Mouse (Mus musculus): ENCODE measurements around the gene Fam171a1. TPM values are rescaled to one million over a fixed set of nuclear protein-coding genes. Genes with fewer than 3 reads are reported as not detected.

Fam171a1 gene
- polyA plus RNA-seq, 1 experiment from 2014 or later: 39.6 TPM

DNA sequence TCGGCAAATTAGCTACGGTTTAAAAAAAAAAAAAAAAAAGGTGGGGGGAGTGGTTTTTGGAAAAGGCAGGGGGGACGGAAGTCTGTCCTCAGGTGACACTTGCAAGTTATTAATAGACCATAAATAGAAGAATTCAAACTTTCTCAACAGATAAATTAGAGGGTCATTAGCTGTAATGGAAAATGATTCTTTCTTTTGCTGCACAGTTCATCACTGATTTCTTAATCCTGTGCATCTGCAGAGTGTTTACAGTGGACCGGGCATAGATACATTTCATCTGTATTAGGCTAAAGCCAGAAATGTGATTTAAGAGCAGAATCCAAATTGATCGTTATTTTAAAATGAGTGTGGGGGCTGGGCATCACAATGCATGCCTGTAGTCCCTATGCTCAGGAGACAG lies 36.3 kb downstream of the Fam171a1 start:
- no peak overlapping the region for H3K4me2 ChIP-seq (replicated peaks; ENCODE audit: low read depth, low read length)
- no peaks in the 10 kb centered on the region for H3K36me3 ChIP-seq (ENCODE audit: insufficient read depth, low read length)
- ATAC-seq (peak; percentile 51), DNase-seq (ENCODE audit: low spot score) (peak; percentile 81)
- H3K9ac ChIP-seq (replicated peaks; ENCODE audit: low read depth): no peak overlapping the region
- H3K27ac ChIP-seq (ENCODE audit: low read length): no peak overlapping the region
- no peaks in the 10 kb centered on the region for H3K27me3 ChIP-seq (replicated peaks; ENCODE audit: insufficient read depth, low read length)
- no peaks in the 10 kb centered on the region for H3K4me1 ChIP-seq (ENCODE audit: insufficient read depth, low read depth, low read length)
- WGBS: 56% methylated on average over 5 of the region's 5 CpGs
- no peak overlapping the region for H3K4me3 ChIP-seq (ENCODE audit: low read depth, low read length)
- TF ChIP-seq EP300 (IDR thresholded peaks at IDR 0.05) (0 out of 2 replicates have a peak, but pooled peaks have one; percentile 27), CTCF (IDR thresholded peaks at IDR 0.05) (no peak)
- H3K9me3 ChIP-seq (ENCODE audit: low read length): no peaks in the 10 kb centered on the region

DNA sequence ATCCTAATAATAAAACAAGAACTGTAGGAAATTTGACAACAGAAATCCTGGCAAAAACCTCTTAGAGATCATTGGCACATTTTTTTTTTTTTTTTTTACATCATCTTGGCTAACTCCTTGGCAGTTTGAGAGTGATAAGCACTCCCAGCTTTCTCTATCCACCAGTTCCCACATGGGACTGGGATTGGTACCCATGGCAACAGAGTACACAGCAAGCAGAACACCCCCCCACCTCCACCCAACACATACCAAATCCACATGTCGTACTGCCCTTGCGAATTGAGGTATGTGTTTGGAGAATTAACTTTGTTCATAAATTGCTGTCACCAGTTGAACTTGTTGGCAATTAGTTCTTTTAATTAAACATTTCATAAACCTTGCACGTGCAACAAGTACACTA lies 37.3 kb downstream of the Fam171a1 start:
- WGBS: 44% methylated on average over 3 of the region's 3 CpGs
- TF ChIP-seq CTCF (IDR thresholded peaks at IDR 0.05) (no peak), EP300 (IDR thresholded peaks at IDR 0.05) (no peak)
- H3K9ac ChIP-seq (replicated peaks; ENCODE audit: low read depth): no peak overlapping the region
- no peak overlapping the region for H3K4me3 ChIP-seq (ENCODE audit: low read depth, low read length)
- ATAC-seq (peak; percentile 73), DNase-seq (ENCODE audit: low spot score) (peak; percentile 82)
- no peaks in the 10 kb centered on the region for H3K4me1 ChIP-seq (ENCODE audit: insufficient read depth, low read depth, low read length)
- no peaks in the 10 kb centered on the region for H3K27me3 ChIP-seq (replicated peaks; ENCODE audit: insufficient read depth, low read length)
- no peak overlapping the region for H3K4me2 ChIP-seq (replicated peaks; ENCODE audit: low read depth, low read length)
- H3K9me3 ChIP-seq (ENCODE audit: low read length): no peaks in the 10 kb centered on the region
- no peaks in the 10 kb centered on the region for H3K36me3 ChIP-seq (ENCODE audit: insufficient read depth, low read length)
- no peak overlapping the region for H3K27ac ChIP-seq (ENCODE audit: low read length)

DNA sequence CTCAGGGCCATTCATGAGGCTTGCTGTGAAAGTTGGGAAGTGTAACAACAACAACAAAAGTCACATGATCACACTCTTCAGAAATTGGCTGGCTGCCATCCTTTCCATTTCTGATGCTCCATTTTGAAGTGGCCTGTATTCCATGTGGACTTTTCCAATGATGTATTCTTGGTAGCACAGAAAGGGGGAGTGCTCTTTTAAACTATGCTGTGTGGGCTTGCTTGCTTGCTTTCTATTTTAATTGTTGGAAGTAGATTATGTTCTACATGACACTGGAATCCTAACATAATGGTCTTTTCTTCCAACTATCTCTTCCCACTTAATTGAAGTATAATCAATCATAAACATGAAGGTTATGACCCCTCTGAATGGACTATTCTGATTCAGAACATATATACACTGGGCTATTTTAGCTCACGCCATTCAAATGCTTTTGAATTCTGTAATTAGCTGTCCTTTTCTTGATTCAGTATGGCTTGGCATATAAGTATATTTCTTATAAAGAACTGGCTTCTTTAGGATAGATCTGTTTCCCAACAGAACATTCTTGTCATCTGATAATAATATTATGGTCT lies 40.2 kb downstream of the Fam171a1 start:
- TF ChIP-seq CTCF (IDR thresholded peaks at IDR 0.05) (no peak), EP300 (IDR thresholded peaks at IDR 0.05) (peak; percentile 46; the same call in 1 of the 2 replicates)
- DNase-seq (ENCODE audit: low spot score) (peak; percentile 59), ATAC-seq (peak; percentile 58)
- H3K36me3 ChIP-seq (ENCODE audit: insufficient read depth, low read length): no peaks in the 10 kb centered on the region
- no peaks in the 10 kb centered on the region for H3K27me3 ChIP-seq (replicated peaks; ENCODE audit: insufficient read depth, low read length)
- no peak overlapping the region for H3K4me3 ChIP-seq (ENCODE audit: low read depth, low read length)
- no peak overlapping the region for H3K9ac ChIP-seq (replicated peaks; ENCODE audit: low read depth)
- 0 out of 2 replicates have a peak overlapping the region, but pooled peaks have one; percentile 5 for H3K27ac ChIP-seq (ENCODE audit: low read length)
- no peaks in the 10 kb centered on the region for H3K9me3 ChIP-seq (ENCODE audit: low read length)
- 46% methylated on average over 1 of the region's 1 CpGs for WGBS
- peaks cover 16% of the 10 kb centered on the region; the same call in 1 of the 2 replicates for H3K4me1 ChIP-seq (ENCODE audit: insufficient read depth, low read depth, low read length)
- no peak overlapping the region for H3K4me2 ChIP-seq (replicated peaks; ENCODE audit: low read depth, low read length)

DNA sequence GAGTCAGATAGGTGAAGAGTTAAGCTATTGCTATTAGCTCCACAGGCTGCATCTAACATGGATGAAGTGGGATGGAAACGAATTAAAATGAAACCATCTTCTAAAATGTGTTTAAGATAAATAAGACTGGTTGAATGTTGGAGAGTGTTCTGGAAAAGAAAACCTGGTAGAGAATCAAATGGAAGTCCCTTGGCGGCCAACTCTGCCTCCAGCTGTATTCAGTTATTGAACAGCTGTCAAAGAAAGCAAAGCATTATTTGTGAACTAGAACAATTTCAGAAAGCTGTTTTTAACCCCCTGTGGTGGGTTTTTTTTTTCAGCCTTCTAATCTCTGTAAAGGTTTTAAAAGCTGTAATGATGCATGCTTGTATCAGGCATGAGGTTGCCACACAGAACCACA lies 41.0 kb downstream of the Fam171a1 start:
- 0 out of 2 replicates have a peak, but pooled peaks have one; percentile 11 for ATAC-seq
- 54% methylated on average over 2 of the region's 2 CpGs for WGBS
- DNase-seq (ENCODE audit: low spot score): peak; percentile 65

DNA sequence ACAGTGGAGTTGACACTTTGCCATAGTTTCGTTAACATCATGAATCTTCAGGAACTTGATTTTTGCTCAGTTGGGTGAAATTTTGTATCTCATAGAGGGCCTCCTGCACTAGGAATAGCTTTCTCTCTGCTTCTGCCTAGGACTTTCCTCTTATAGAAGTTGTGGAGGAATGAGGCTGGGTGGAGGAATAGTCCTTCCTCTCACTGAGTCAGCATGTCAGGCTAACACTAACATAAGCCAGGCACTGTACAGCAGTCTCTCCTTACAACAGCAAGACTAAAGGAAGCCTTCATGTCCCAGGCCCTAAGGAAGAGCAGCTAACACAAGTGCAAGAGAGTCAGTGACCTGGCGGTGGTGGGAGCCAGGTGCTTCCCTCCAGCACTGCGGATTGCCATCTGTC lies 43.0 kb downstream of the Fam171a1 start:
- H3K4me1 ChIP-seq (ENCODE audit: insufficient read depth, low read depth, low read length): peaks cover 19% of the 10 kb centered on the region; the same call in 1 of the 2 replicates
- H3K27me3 ChIP-seq (replicated peaks; ENCODE audit: insufficient read depth, low read length): no peaks in the 10 kb centered on the region
- no peak overlapping the region for H3K27ac ChIP-seq (ENCODE audit: low read length)
- no peak overlapping the region for H3K4me3 ChIP-seq (ENCODE audit: low read depth, low read length)
- DNase-seq (ENCODE audit: low spot score) (no peak), ATAC-seq (no peak)
- TF ChIP-seq CTCF (IDR thresholded peaks at IDR 0.05) (no peak), EP300 (IDR thresholded peaks at IDR 0.05) (no peak)
- WGBS: 84% methylated on average over 3 of the region's 3 CpGs
- no peak overlapping the region for H3K9ac ChIP-seq (replicated peaks; ENCODE audit: low read depth)
- no peaks in the 10 kb centered on the region for H3K36me3 ChIP-seq (ENCODE audit: insufficient read depth, low read length)
- H3K9me3 ChIP-seq (ENCODE audit: low read length): no peaks in the 10 kb centered on the region
- no peak overlapping the region for H3K4me2 ChIP-seq (replicated peaks; ENCODE audit: low read depth, low read length)

More for the DNA sequence above, 41.0 kb downstream of the Fam171a1 start:
- no peaks in the 10 kb centered on the region for H3K27me3 ChIP-seq (replicated peaks; ENCODE audit: insufficient read depth, low read length)
- TF ChIP-seq CTCF (IDR thresholded peaks at IDR 0.05): no peak
- no peak; the same call in 1 of the 2 replicates for TF ChIP-seq EP300 (IDR thresholded peaks at IDR 0.05)
- H3K36me3 ChIP-seq (ENCODE audit: insufficient read depth, low read length): no peaks in the 10 kb centered on the region
- H3K4me1 ChIP-seq (ENCODE audit: insufficient read depth, low read depth, low read length): peaks cover 19% of the 10 kb centered on the region; the same call in 1 of the 2 replicates
- no peak overlapping the region for H3K9ac ChIP-seq (replicated peaks; ENCODE audit: low read depth)
- no peaks in the 10 kb centered on the region for H3K9me3 ChIP-seq (ENCODE audit: low read length)
- no peak overlapping the region for H3K4me2 ChIP-seq (replicated peaks; ENCODE audit: low read depth, low read length)
- no peak overlapping the region for H3K4me3 ChIP-seq (ENCODE audit: low read depth, low read length)
- no peak overlapping the region for H3K27ac ChIP-seq (ENCODE audit: low read length)

DNA sequence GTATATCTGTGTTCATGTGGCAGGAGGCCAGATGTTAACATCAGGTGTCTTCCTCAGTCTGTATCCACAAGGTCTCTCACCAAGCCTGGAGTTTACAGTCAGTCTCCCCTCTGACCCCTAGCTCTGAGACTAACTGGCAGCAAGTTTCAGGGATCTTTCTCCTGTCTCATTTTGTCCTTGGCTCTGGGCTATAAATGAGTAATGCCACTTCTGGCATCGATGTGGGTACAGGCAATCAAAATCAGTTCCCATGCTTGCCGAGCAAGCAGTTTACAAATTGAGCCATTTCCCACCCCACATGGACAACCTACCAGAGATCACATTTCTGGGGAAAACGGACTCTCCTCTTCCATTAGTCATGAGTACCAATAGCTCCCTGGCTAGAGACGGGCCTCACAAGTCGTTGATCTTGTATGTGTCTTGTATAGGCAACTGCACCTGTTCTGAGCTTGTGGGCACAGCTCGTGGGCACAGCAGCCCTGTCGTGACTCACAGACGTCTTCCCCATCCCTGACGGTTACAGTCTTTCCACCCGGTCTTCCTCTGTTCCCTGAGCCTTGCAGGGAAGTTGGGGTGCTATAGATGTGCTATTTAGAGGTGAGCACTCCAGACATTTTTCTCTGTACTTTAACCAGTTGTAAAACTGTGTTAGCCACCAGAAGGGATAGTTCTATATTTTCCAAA lies 43.8 kb downstream of the Fam171a1 start:
- WGBS: 57% methylated on average over 10 of the region's 10 CpGs
- H3K27ac ChIP-seq (ENCODE audit: low read length): no peak overlapping the region; the same call in 1 of the 2 replicates
- no peak for TF ChIP-seq EP300 (IDR thresholded peaks at IDR 0.05)
- TF ChIP-seq CTCF (IDR thresholded peaks at IDR 0.05): no peak

More for the DNA sequence above, 43.8 kb downstream of the Fam171a1 start:
- no peak overlapping the region for H3K4me2 ChIP-seq (replicated peaks; ENCODE audit: low read depth, low read length)
- DNase-seq (ENCODE audit: low spot score) (no peak), ATAC-seq (no peak)
- H3K4me1 ChIP-seq (ENCODE audit: insufficient read depth, low read depth, low read length): peaks cover 19% of the 10 kb centered on the region; the same call in 1 of the 2 replicates
- no peak overlapping the region for H3K9ac ChIP-seq (replicated peaks; ENCODE audit: low read depth)
- no peak overlapping the region for H3K4me3 ChIP-seq (ENCODE audit: low read depth, low read length)
- no peaks in the 10 kb centered on the region for H3K27me3 ChIP-seq (replicated peaks; ENCODE audit: insufficient read depth, low read length)
- no peaks in the 10 kb centered on the region for H3K9me3 ChIP-seq (ENCODE audit: low read length)
- H3K36me3 ChIP-seq (ENCODE audit: insufficient read depth, low read length): no peaks in the 10 kb centered on the region

Measured in lung, postnatal 0 days (tissue).